Mouse (Mus musculus) NIH3T3 (cell line): ENCODE results near the gene Actr2.
"Not testable (repeated sequence)": the region's sequence is repeated elsewhere in the genome, so short reads cannot be mapped to it uniquely, and the experiment has no call there.

ENCODE experiments used
- DNase-seq: peaks from one replicate; pipeline ENCODE4 v3.0.0-alpha.2; 2012; ENCODE audit warnings: low read depth

Actr2 gene

GRCm38 (mm10) chr11:20112741-20113480 lies at the start of gene Actr2:
Gene Actr2, minus strand, starts transcription at chr11:20112913.
- DNase-seq = peak; percentile 98

DNA sequence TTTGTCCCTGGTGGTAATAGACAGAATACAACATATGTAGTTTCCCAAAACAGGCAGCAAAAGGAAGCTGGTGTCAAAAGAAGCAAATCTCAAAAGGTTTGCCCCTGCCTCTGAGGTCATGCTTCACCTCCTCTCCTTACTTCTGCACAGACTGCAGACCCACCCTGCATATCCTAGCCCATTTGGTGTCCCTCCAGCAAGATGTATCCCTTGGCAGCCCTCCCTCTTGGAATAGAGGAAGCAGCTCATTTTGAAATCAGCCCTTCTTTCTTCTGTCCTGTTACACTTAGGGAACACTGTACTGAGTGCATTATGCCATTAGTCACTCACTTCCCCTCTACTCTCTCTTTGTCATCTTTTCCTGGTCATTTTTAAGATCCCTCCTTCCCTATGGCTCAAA lies 46.2 kb upstream of the Actr2 start:
- no peak for DNase-seq

DNA sequence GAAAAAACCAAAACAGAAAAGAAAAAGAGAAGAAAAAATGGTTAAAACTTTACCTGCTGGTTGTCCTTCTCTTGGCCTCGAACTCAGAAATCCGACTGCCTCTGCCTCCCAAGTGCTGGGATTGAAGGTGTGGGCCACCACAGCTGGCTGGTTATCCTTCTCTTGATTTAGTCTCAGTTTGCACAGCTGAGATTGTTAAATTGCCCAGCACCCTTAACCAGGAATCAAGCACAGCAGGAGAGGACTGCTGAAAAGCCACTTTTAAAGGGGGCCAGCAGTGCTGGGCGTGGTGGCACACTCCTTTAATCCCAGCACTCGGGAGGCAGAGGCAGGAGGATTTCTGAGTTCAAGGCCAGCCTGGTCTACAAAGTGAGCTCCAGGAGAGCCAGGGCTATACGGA lies 40.8 kb upstream of the Actr2 start:
- not testable (repeated sequence) for DNase-seq

DNA sequence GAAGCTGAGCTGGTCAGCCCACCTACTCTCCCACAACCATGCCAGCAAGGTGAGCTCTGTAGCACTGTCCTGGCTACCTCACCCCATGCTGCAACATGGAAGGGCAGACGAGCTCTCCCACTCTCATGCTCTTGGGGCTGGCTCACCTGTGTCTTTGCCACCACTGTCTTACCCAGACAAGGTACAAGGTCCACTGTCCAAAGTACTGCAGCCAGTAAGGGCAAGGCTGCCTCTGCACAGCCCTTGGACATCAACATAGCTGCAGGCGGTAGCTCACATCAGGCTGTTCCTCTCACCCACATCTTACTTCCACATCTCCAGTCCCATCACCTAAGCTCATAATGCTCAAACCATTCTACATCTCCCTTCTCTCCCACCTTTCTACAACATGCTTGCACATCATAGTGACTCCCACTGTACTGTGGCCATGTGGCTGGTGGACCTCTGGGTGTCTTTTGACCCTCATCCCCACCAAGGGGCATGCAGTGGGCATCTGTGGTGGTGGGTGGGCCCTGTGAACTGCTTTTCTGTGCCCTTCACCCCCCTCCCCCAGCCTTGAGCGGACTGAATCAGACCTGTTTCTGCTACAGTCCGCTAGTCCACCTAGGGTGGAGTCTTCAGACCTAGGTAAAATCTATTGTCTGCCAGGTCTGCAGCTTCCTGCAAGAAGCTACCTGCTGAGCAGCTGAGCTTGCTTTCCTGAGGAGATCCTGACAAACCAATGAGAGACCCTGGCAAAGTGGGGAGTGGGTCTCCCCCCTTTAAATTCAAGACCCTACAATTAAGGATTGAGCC lies 39.6 kb upstream of the Actr2 start:
- DNase-seq = no peak

GRCm38 (mm10) chr11:20151290-20151689 lies 38.6 kb upstream of the Actr2 start:
- no peak for DNase-seq

DNA sequence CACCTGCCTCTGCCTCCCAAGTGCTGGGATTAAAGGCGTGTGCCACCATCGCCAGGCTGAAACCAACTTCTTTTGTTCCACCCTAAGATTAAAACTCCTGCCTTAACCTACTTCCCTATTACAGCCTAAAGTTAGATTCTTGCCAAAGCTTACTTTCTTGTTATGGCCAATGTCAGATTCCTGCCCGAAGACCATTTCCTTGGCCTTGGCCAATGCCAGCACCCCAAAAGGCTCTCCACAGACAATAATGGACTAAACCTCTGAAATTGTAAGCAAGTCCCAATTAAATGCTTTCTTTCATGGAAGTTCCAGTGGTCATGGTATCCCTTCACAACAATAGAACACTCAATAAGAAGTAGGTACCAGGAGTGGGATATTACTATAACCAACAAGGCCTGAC lies 37.2 kb upstream of the Actr2 start:
- no peak for DNase-seq

GRCm38 (mm10) chr11:20145383-20145782 lies 32.7 kb upstream of the Actr2 start:
- no peak for DNase-seq

GRCm38 (mm10) chr11:20144536-20145263 lies 32.0 kb upstream of the Actr2 start:
- DNase-seq = no peak

GRCm38 (mm10) chr11:20143687-20144086 lies 31.0 kb upstream of the Actr2 start:
- peak; percentile 42 for DNase-seq

DNA sequence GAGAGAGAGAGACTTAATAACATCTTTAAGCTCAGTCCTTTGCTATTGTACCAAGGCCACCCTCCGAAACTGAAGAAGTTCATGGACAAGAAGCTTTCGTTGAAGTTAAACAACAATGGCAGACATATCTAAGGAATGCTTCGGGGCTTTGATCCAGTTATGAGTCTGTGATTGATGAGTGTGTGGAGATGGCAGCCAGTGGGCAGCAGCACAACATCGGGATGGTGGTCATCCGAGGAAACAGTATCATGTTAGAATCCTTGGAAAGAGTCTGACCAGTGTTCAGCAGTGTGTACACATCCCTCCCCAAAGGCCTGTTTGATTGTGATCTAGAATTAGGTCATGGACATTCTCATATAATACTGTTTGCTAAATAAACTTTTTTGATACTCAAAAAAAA lies 29.8 kb upstream of the Actr2 start:
- DNase-seq = peak; percentile 73

DNA sequence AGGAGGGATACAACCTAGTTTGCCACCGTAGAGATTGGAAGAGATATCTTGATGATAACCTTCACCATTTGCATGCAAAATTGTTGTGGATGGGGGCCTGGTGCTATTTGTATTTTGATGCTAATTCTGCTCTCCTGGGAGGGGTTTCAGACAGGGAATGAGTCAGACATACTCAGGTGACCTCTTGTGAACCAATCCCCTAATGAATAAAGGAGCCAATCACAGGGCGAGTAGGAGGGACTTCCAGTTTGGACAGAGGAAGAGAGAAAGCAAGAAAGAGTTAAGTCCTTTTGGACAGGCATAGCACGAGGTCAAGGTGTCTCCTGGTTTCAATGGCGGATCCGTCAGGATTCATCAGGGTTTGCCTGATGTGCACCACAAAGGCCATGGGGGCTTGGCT lies 27.6 kb upstream of the Actr2 start:
- DNase-seq = no peak

DNA sequence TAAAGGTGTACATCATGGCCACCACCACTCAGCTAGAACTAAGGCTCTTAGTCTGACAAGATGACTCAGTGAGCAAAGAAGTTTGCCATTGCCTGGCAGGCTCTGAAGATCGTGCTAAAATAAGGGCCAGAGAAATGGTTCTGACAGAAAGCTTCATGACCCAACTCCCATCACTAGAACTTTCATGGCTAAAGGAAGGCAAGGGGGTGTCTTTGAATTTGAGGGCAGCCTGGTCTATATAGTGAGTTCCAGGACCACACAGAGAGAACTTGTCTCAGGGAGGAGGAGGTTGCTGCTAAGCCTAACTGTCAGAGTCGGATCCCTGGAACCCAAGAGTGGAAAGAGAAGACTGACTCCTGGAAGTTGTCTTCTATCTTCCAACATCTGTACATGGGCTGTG lies 27.0 kb upstream of the Actr2 start:
- DNase-seq = no peak

GRCm38 (mm10) chr11:20138498-20139208 lies 25.9 kb upstream of the Actr2 start:
- no peak for DNase-seq

DNA sequence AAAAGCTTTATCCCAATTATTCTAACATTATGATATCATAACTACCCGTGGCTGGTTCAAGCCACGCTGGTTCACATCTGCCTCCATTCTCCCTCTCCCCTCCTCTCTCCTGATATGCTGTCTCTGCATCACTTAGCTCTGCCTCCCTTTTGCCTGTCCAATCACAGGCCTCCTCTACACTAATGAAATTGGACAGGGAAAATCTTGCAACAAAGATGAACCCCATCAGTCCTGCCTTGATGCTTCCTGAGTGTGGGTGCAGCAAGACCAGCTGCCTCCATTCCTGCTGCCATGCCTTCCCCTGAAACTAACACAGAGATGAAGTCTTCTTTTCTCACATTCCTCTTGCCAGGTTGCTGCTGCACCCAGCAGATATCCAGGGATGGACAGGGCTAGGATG lies 25.2 kb upstream of the Actr2 start:
- no peak for DNase-seq

- DNase-seq = no peak
Observed at GRCm38 (mm10) chr11:20136314-20136713, 23.6 kb upstream of the Actr2 start.

- DNase-seq = not testable (repeated sequence)
Observed at GRCm38 (mm10) chr11:20134869-20135268, 22.2 kb upstream of the Actr2 start.

GRCm38 (mm10) chr11:20133721-20134120 lies 21.0 kb upstream of the Actr2 start:
- no peak for DNase-seq

DNA sequence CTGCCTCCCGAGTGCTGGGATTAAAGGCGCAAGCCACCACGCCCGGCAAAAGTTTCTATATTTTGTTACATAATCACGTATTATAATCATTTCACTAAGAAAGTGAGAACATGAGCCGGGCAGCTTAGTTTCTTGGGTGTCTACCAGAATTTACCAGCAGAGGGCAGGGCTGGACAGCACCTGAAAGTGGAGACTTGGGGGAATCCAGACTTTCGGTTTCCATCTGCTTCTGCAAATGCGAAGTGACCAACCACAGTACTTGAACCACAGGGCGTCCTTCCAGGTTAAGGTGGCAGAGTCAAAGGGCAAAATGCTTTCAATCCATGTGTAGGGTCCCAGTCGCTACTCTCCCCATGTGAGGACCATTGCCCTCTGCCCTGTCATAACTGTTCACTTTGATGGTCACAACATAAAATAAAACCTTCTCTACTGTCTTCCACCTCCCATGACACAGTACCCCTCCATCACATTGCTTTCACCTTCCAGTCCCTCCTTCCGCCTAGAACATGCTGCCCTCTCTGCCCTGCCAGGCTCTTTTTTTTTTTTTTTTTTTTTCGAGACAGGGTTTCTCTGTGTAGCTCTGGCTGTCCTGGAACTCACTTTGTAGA lies 20.3 kb upstream of the Actr2 start:
- peak; percentile 90 for DNase-seq

GRCm38 (mm10) chr11:20126673-20127516 lies 14.2 kb upstream of the Actr2 start:
- DNase-seq = no peak

DNA sequence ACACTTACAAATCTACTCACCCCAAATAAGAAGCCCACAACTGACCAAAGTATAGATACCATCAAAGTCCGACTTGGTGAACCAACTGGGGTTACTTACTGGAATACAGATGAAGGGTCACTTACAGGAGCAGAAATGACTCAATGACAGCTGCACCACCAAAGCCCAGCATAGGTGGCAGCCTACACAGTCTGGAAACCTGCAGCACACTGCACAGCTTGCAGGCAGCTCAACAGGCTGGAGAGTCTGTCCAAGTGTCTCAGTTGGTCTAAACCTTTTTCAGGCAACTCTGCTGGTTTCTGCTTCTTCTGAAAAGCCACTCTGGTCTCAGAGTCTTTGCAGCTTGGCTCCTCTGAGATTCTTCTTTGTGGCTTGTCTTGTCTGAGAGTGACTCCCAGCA lies 12.7 kb upstream of the Actr2 start:
- no peak for DNase-seq

GRCm38 (mm10) chr11:20116701-20117100 lies 4.0 kb upstream of the Actr2 start:
- no peak for DNase-seq
